Mouse (Mus musculus): Measurements from ENCODE around the gene Ddit4. TPM values are rescaled to one million over a fixed set of nuclear protein-coding genes. Genes with fewer than 3 reads are reported as not detected.
A peak's percentile ranks its signal among the peaks of the same experiment; 100 is the strongest.

The Ddit4 gene
- total RNA-seq, 2 experiments from 2014 or later = 52.2 to 67.8 TPM

GRCm38 (mm10) chr10:59932521-59932920, 19.1 kb downstream of the Ddit4 start:
- intact Hi-C loops (cut with DNase I) = no loop called here
- DNase-seq (ENCODE audit: extremely low spot score in 1 of 2, low spot score in 2 of 2) = peak in 1 of 2 experiments; percentile 52

GRCm38 (mm10) chr10:59930996-59931395, 20.6 kb downstream of the Ddit4 start:
- peak in 1 of 2 experiments; percentile 30 for DNase-seq (ENCODE audit: extremely low spot score in 1 of 2, low spot score in 2 of 2)
- intact Hi-C loops (cut with DNase I) = no loop called here

GRCm38 (mm10) chr10:59929205-59929604, 22.4 kb downstream of the Ddit4 start:
- DNase-seq (ENCODE audit: extremely low spot score in 1 of 2, low spot score in 2 of 2) = peak in 1 of 2 experiments; percentile 22
- intact Hi-C loops (cut with DNase I) = no loop called here

- peak in 1 of 2 experiments; percentile 82 for DNase-seq (ENCODE audit: extremely low spot score in 1 of 2, low spot score in 2 of 2)
- intact Hi-C loops (cut with DNase I) = no loop called here
Observed at GRCm38 (mm10) chr10:59924305-59924704, 27.3 kb downstream of the Ddit4 start.

- no peak for DNase-seq (ENCODE audit: extremely low spot score in 1 of 2, low spot score in 2 of 2)
- intact Hi-C loops (cut with DNase I) = no loop called here
Observed at GRCm38 (mm10) chr10:59923493-59923892, 28.1 kb downstream of the Ddit4 start.

- intact Hi-C loops (cut with DNase I) = no loop called here
Observed at GRCm38 (mm10) chr10:59920810-59921681, 30.6 kb downstream of the Ddit4 start.

GRCm38 (mm10) chr10:59920485-59920809, 31.2 kb downstream of the Ddit4 start:
- DNase-seq (ENCODE audit: extremely low spot score in 1 of 2, low spot score in 2 of 2) = no peak
- intact Hi-C loops (cut with DNase I) = no loop called here

More at GRCm38 (mm10) chr10:59920810-59921681, 30.6 kb downstream of the Ddit4 start:
- DNase-seq (ENCODE audit: extremely low spot score in 1 of 2, low spot score in 2 of 2) = peak; percentile 51 to 72

GRCm38 (mm10) chr10:59919494-59920181, 32.0 kb downstream of the Ddit4 start:
- intact Hi-C loops (cut with DNase I) = no loop called here
- peak in 1 of 2 experiments; percentile 76 for DNase-seq (ENCODE audit: extremely low spot score in 1 of 2, low spot score in 2 of 2)

GRCm38 (mm10) chr10:59918111-59918510, 33.5 kb downstream of the Ddit4 start:
- intact Hi-C loops (cut with DNase I) = no loop called here
- no peak for DNase-seq (ENCODE audit: extremely low spot score in 1 of 2, low spot score in 2 of 2)

GRCm38 (mm10) chr10:59916649-59917048, 35.0 kb downstream of the Ddit4 start:
- peak in 1 of 2 experiments; percentile 67 for DNase-seq (ENCODE audit: extremely low spot score in 1 of 2, low spot score in 2 of 2)
- intact Hi-C loops (cut with DNase I) = no loop called here

GRCm38 (mm10) chr10:59916159-59916558, 35.5 kb downstream of the Ddit4 start:
- intact Hi-C loops (cut with DNase I) = no loop called here
- peak in 1 of 2 experiments; percentile 64 for DNase-seq (ENCODE audit: extremely low spot score in 1 of 2, low spot score in 2 of 2)

GRCm38 (mm10) chr10:59915196-59915962, 36.3 kb downstream of the Ddit4 start:
- intact Hi-C loops (cut with DNase I) = no loop called here

GRCm38 (mm10) chr10:59911561-59912198, 40.0 kb downstream of the Ddit4 start:
- peak in 1 of 2 experiments; percentile 71 for DNase-seq (ENCODE audit: extremely low spot score in 1 of 2, low spot score in 2 of 2)
- intact Hi-C loops (cut with DNase I) = no loop called here

More at GRCm38 (mm10) chr10:59915196-59915962, 36.3 kb downstream of the Ddit4 start:
- peak in 1 of 2 experiments; percentile 15 for DNase-seq (ENCODE audit: extremely low spot score in 1 of 2, low spot score in 2 of 2)

- DNase-seq (ENCODE audit: extremely low spot score in 1 of 2, low spot score in 2 of 2) = peak in 1 of 2 experiments; percentile 47
- intact Hi-C loops (cut with DNase I) = no loop called here
Observed at GRCm38 (mm10) chr10:59911091-59911490, 40.5 kb downstream of the Ddit4 start.

GRCm38 (mm10) chr10:59909357-59909847, 42.2 kb downstream of the Ddit4 start:
- DNase-seq (ENCODE audit: extremely low spot score in 1 of 2, low spot score in 2 of 2) = peak in 1 of 2 experiments; percentile 80
- intact Hi-C loops (cut with DNase I) = no loop called here

- intact Hi-C loops (cut with DNase I) = no loop called here
- no peak for DNase-seq (ENCODE audit: extremely low spot score in 1 of 2, low spot score in 2 of 2)
Observed at GRCm38 (mm10) chr10:59908776-59909315, 42.8 kb downstream of the Ddit4 start.

GRCm38 (mm10) chr10:59907695-59908299, 43.8 kb downstream of the Ddit4 start:
- intact Hi-C loops (cut with DNase I) = no loop called here
- DNase-seq (ENCODE audit: extremely low spot score in 1 of 2, low spot score in 2 of 2) = no peak

- no peak for DNase-seq (ENCODE audit: extremely low spot score in 1 of 2, low spot score in 2 of 2)
- intact Hi-C loops (cut with DNase I) = no loop called here
Observed at GRCm38 (mm10) chr10:59907080-59907609, 44.5 kb downstream of the Ddit4 start.

Data from left cerebral cortex, postnatal 10 days (tissue).